8 mouse cellular contexts compared by ENCODE assay signal in the genomic region with DNA sequence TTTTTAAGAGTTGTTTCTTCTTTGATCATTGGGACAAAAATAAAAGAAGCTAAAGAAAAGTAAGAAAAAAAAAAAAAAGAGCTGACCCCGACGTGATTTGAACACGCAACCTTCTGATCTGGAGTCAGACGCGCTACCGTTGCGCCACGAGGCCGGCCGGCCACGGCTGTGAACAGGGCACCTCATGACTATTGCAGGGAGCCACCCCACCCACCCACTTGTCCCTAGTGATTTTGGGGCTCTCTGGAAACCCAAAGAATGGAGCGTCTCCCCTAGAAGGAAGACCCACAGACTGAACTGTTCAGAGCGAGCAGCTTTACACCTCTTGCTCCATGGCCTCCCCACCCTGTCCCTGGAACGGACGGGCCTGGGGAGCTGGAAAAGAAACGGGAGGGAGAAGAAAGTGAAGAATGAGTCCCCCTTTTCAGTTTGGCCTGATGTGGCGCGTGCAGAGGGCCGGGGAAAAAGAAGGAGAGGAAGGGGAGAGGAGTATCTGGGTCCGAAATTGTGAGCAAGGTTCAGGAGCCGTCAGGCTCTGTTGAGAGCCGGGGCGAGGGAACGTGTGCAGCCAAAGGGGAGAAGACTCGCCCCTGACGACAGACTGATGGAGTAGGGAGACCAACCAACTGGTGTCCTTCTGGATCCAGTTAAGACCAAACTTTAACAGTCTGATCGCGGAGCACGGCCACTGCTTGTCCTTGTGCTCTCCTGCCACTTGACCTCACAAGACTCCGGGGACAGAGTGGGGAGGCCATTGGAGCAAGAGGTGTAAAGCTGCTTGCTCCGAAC. TPM values are rescaled to one million over a fixed set of nuclear protein-coding genes. Genes with fewer than 3 reads are reported as not detected.
A peak's percentile ranks its signal among the peaks of the same experiment; 100 is the strongest.
DNase-seq lines count a peak whose midpoint lies in the region; ATAC-seq and TF ChIP-seq lines count a peak whose summit lies in the region.

No protein-coding gene starts in this region.

- H3K9me3 ChIP-seq in MEL (replicated peaks; ENCODE audit: insufficient read depth, low read length), result no peaks in the 10 kb centered on the region
- no peaks in the 10 kb centered on the region for H3K9me3 ChIP-seq in forebrain, embryonic 15.5 days
- no peaks in the 10 kb centered on the region for H3K9me3 ChIP-seq in hindbrain, embryonic 14.5 days (ENCODE audit: control insufficient read depth, low read length)
- no peaks in the 10 kb centered on the region for H3K9me3 ChIP-seq in midbrain, embryonic 10.5 days (replicated peaks)

- ATAC-seq in forebrain, embryonic 15.5 days (replicated peaks), result peak; percentile 20
- 0 out of 2 replicates have a peak, but pooled peaks have one; percentile 24 for ATAC-seq in hindbrain, embryonic 14.5 days (ENCODE audit: low FRiP score)
- ATAC-seq in activated CD4-positive, CD25-positive, alpha-beta regulatory T cell, adult 4 months, result no peak

- peak; percentile 91 for DNase-seq in MEL (ENCODE audit: low read depth, low spot score)
- DNase-seq in cerebellum, adult 18-20 months, result peak; percentile 64 to 82
- peak; percentile 93 for DNase-seq in hindbrain, embryonic 14.5 days (ENCODE audit: low spot score)
- peak; percentile 88 for DNase-seq in left cerebral cortex, postnatal 4 days
- peak; percentile 92 for DNase-seq in midbrain, embryonic 10.5 days (ENCODE audit: low spot score)
- DNase-seq in spleen, adult 12 weeks (ENCODE audit: low spot score), result peak; percentile 58

- 0 out of 6 replicates have a peak, but pooled peaks of 1 of the 3 experiments have one; percentile 9 for TF ChIP-seq CTCF in MEL (IDR thresholded peaks at IDR 0.05 in 2 of 3, conservative IDR thresholded peaks at IDR 0.05 in 1 of 3; ENCODE audit: control insufficient read depth in 1 of 3, insufficient read depth in 1 of 3, low read depth in 2 of 3, low read length in 3 of 3, poor library complexity in 1 of 3, severe bottlenecking in 1 of 3)

- H3K27me3 ChIP-seq in MEL (ENCODE audit: control insufficient read depth in 1 of 2, insufficient read depth in 2 of 2, low read length in 2 of 2), result no peaks in the 10 kb centered on the region
- H3K27me3 ChIP-seq in forebrain, embryonic 15.5 days, result no peaks in the 10 kb centered on the region
- H3K27me3 ChIP-seq in hindbrain, embryonic 14.5 days (ENCODE audit: control insufficient read depth, insufficient read depth, low read length), result no peaks in the 10 kb centered on the region
- peaks cover 16% of the 10 kb centered on the region for H3K27me3 ChIP-seq in midbrain, embryonic 10.5 days (ENCODE audit: low read depth, poor library complexity, severe bottlenecking)

- peak overlapping the region; percentile 44 to 84 for H3K4me3 ChIP-seq in MEL (ENCODE audit: control insufficient read depth in 1 of 2, insufficient read depth in 1 of 2, low read depth in 2 of 2, low read length in 2 of 2)
- peak overlapping the region; percentile 66 for H3K4me3 ChIP-seq in forebrain, embryonic 15.5 days
- peak overlapping the region; percentile 60 for H3K4me3 ChIP-seq in hindbrain, embryonic 14.5 days (replicated peaks; ENCODE audit: low read length)
- peak overlapping the region; percentile 86 for H3K4me3 ChIP-seq in midbrain, embryonic 10.5 days

- peak overlapping the region; percentile 69 for H3K27ac ChIP-seq in MEL (ENCODE audit: control insufficient read depth, low read depth, low read length)
- peak overlapping the region; percentile 81 for H3K27ac ChIP-seq in forebrain, embryonic 15.5 days (replicated peaks)
- peak overlapping the region; percentile 53 for H3K27ac ChIP-seq in hindbrain, embryonic 14.5 days
- peak overlapping the region; percentile 87 for H3K27ac ChIP-seq in midbrain, embryonic 10.5 days (replicated peaks)

- WGBS in forebrain, embryonic 15.5 days, result under 1% methylated on average over 31 of the region's 31 CpGs
- WGBS in hindbrain, embryonic 14.5 days, result under 1% methylated on average over 31 of the region's 31 CpGs
- under 1% methylated on average over 31 of the region's 31 CpGs for WGBS in midbrain, embryonic 10.5 days

- peaks cover 10% of the 10 kb centered on the region; the same call in 1 of the 2 replicates for H3K79me2 ChIP-seq in MEL (ENCODE audit: control insufficient read depth, insufficient read depth, low read length, poor library complexity)

- intact Hi-C loops in left cerebral cortex, postnatal 4 days (cut with DNase I), result loop anchor here (2.0 kb wide), 2 partner anchors 23 to 59 kb away; a partner anchor contains a TSS

- peak overlapping the region; percentile 91 for H3K4me2 ChIP-seq in forebrain, embryonic 15.5 days (replicated peaks)
- peak overlapping the region; percentile 80 for H3K4me2 ChIP-seq in hindbrain, embryonic 14.5 days (replicated peaks)

- peaks cover 0 to 9% of the 10 kb centered on the region in 2 experiments; a peak in 2 of 4 replicates for H3K4me1 ChIP-seq in MEL (ENCODE audit: control insufficient read depth in 1 of 2, insufficient read depth in 2 of 2, low read length in 2 of 2)
- peaks cover 52% of the 10 kb centered on the region for H3K4me1 ChIP-seq in forebrain, embryonic 15.5 days
- peaks cover 28% of the 10 kb centered on the region for H3K4me1 ChIP-seq in hindbrain, embryonic 14.5 days (replicated peaks; ENCODE audit: control insufficient read depth, insufficient read depth, low read length)
- H3K4me1 ChIP-seq in midbrain, embryonic 10.5 days, result peaks cover 55% of the 10 kb centered on the region

- peaks cover 0 to 5% of the 10 kb centered on the region in 2 experiments; a peak in 1 of 4 replicates for H3K36me3 ChIP-seq in MEL (ENCODE audit: control insufficient read depth in 1 of 2, insufficient read depth in 2 of 2, low read length in 2 of 2)
- no peaks in the 10 kb centered on the region for H3K36me3 ChIP-seq in forebrain, embryonic 15.5 days
- no peaks in the 10 kb centered on the region for H3K36me3 ChIP-seq in hindbrain, embryonic 14.5 days (replicated peaks; ENCODE audit: control insufficient read depth, insufficient read depth)
- no peaks in the 10 kb centered on the region for H3K36me3 ChIP-seq in midbrain, embryonic 10.5 days

- no peak for TF ChIP-seq EP300 in MEL (IDR thresholded peaks at IDR 0.05; ENCODE audit: low read depth in 1 of 2, low read length in 2 of 2)

- TF ChIP-seq RAD21 in MEL (IDR thresholded peaks at IDR 0.05; ENCODE audit: low read depth, low read length), result no peak

- peak; percentile 24 to 28; a peak in 1 of 4 replicates for TF ChIP-seq POLR2A in MEL (IDR thresholded peaks at IDR 0.05; ENCODE audit: control insufficient read depth in 1 of 2, insufficient read depth in 1 of 2, low read depth in 1 of 2, low read length in 2 of 2, poor library complexity in 1 of 2)

- peak overlapping the region; percentile 72 for H3K9ac ChIP-seq in MEL (ENCODE audit: control insufficient read depth, low read depth, low read length, poor library complexity, severe bottlenecking)
- H3K9ac ChIP-seq in forebrain, embryonic 15.5 days (replicated peaks), result peak overlapping the region; percentile 54
- H3K9ac ChIP-seq in hindbrain, embryonic 14.5 days, result peak overlapping the region; percentile 59

RNA-seq across cellular contexts. Expression of a gene that starts 4.1 kb away (rescaled TPM):
- 9.2 and 10.2 TPM in 2 replicates for total RNA-seq in MEL (2012; rRNA removed)
- polyA plus RNA-seq in MEL (2012; ENCODE audit: insufficient read depth in 1 of 2, insufficient read length in 2 of 2, low read depth in 1 of 2, low replicate concordance in 2 of 2, missing spikeins in 1 of 2), result 1 to 10 TPM in 1 of 2 experiments, not detected in 1; 9.3 TPM
- polyA plus RNA-seq in forebrain, embryonic 15.5 days (2015; fragmentation: Nextera tagmentation; extraction: Ambion mirVana), result 12.8 and 15.4 TPM in 2 replicates
- polyA plus RNA-seq in hindbrain, embryonic 14.5 days (2014; fragmentation: Nextera tagmentation; extraction: Ambion mirVana), result 18.6 and 24.3 TPM in 2 replicates
- total RNA-seq in left cerebral cortex, postnatal 4 days (2021), result 10 to 100 TPM; 23.8 to 25.2 TPM
- 6.9 and 8.7 TPM in 2 replicates for polyA plus RNA-seq in midbrain, embryonic 10.5 days (2016; fragmentation: Nextera tagmentation; extraction: Ambion mirVana)
- polyA plus RNA-seq in activated CD4-positive, CD25-positive, alpha-beta regulatory T cell, adult 4 months (2017; shearing (Covaris generic)), result 1 to 10 TPM; 2.1 to 2.4 TPM

RNA-seq across cellular contexts. Expression of a gene that starts 7.0 kb away (rescaled TPM):
- 44.8 and 47.0 TPM in 2 replicates for total RNA-seq in MEL (2012; rRNA removed)
- 10 to 100 TPM in 1 of 2 experiments, not detected in 1; 79.5 TPM for polyA plus RNA-seq in MEL (2012; ENCODE audit: insufficient read depth in 1 of 2, insufficient read length in 2 of 2, low read depth in 1 of 2, low replicate concordance in 2 of 2, missing spikeins in 1 of 2)
- 47.6 and 50.5 TPM in 2 replicates for polyA plus RNA-seq in forebrain, embryonic 15.5 days (2015; fragmentation: Nextera tagmentation; extraction: Ambion mirVana)
- polyA plus RNA-seq in hindbrain, embryonic 14.5 days (2014; fragmentation: Nextera tagmentation; extraction: Ambion mirVana), result 40.3 and 40.7 TPM in 2 replicates
- total RNA-seq in left cerebral cortex, postnatal 4 days (2021), result 10 to 100 TPM; 13.9 to 14.8 TPM
- 63.4 and 64.8 TPM in 2 replicates for polyA plus RNA-seq in midbrain, embryonic 10.5 days (2016; fragmentation: Nextera tagmentation; extraction: Ambion mirVana)
- 1 to 10 TPM; 4.4 to 7.1 TPM for polyA plus RNA-seq in activated CD4-positive, CD25-positive, alpha-beta regulatory T cell, adult 4 months (2017; shearing (Covaris generic))

RNA-seq across cellular contexts. Expression of a gene that starts 18.2 kb away (rescaled TPM):
- 120 and 124 TPM in 2 replicates for total RNA-seq in MEL (2012; rRNA removed)
- 100 to 1,000 TPM; 159 to 170 TPM for polyA plus RNA-seq in MEL (2012; ENCODE audit: insufficient read depth in 1 of 2, insufficient read length in 2 of 2, low read depth in 1 of 2, low replicate concordance in 2 of 2, missing spikeins in 1 of 2)
- 68.3 and 81.8 TPM in 2 replicates for polyA plus RNA-seq in forebrain, embryonic 15.5 days (2015; fragmentation: Nextera tagmentation; extraction: Ambion mirVana)
- 17.0 and 22.0 TPM in 2 replicates for polyA plus RNA-seq in hindbrain, embryonic 14.5 days (2014; fragmentation: Nextera tagmentation; extraction: Ambion mirVana)
- 1 to 10 TPM; 8.2 to 10.0 TPM for total RNA-seq in left cerebral cortex, postnatal 4 days (2021)
- polyA plus RNA-seq in midbrain, embryonic 10.5 days (2016; fragmentation: Nextera tagmentation; extraction: Ambion mirVana), result 218 and 239 TPM in 2 replicates
- 10 to 100 TPM; 24.3 to 33.5 TPM for polyA plus RNA-seq in activated CD4-positive, CD25-positive, alpha-beta regulatory T cell, adult 4 months (2017; shearing (Covaris generic))

RNA-seq across cellular contexts. Expression of a gene that starts 24.7 kb away (rescaled TPM):
- 3.3 and 4.2 TPM in 2 replicates for total RNA-seq in MEL (2012; rRNA removed)
- 10 to 100 TPM in 1 of 2 experiments, not detected in 1; 28.9 TPM for polyA plus RNA-seq in MEL (2012; ENCODE audit: insufficient read depth in 1 of 2, insufficient read length in 2 of 2, low read depth in 1 of 2, low replicate concordance in 2 of 2, missing spikeins in 1 of 2)
- 179 and 188 TPM in 2 replicates for polyA plus RNA-seq in forebrain, embryonic 15.5 days (2015; fragmentation: Nextera tagmentation; extraction: Ambion mirVana)
- 324 and 368 TPM in 2 replicates for polyA plus RNA-seq in hindbrain, embryonic 14.5 days (2014; fragmentation: Nextera tagmentation; extraction: Ambion mirVana)
- total RNA-seq in left cerebral cortex, postnatal 4 days (2021), result 100 to 1,000 TPM; 579 to 594 TPM
- 63.1 and 90.1 TPM in 2 replicates for polyA plus RNA-seq in midbrain, embryonic 10.5 days (2016; fragmentation: Nextera tagmentation; extraction: Ambion mirVana)
- 10 to 100 TPM; 27.6 to 27.9 TPM for polyA plus RNA-seq in activated CD4-positive, CD25-positive, alpha-beta regulatory T cell, adult 4 months (2017; shearing (Covaris generic))

RNA-seq across cellular contexts. Expression of a gene that starts 31.4 kb away (rescaled TPM):
- total RNA-seq in MEL (2012; rRNA removed), result 4.5 and 5.6 TPM in 2 replicates
- polyA plus RNA-seq in MEL (2012; ENCODE audit: insufficient read depth in 1 of 2, insufficient read length in 2 of 2, low read depth in 1 of 2, low replicate concordance in 2 of 2, missing spikeins in 1 of 2), result 10 to 100 TPM in 1 of 2 experiments, not detected in 1; 34.9 TPM
- 7.6 and 8.2 TPM in 2 replicates for polyA plus RNA-seq in forebrain, embryonic 15.5 days (2015; fragmentation: Nextera tagmentation; extraction: Ambion mirVana)
- 9.6 and 10.1 TPM in 2 replicates for polyA plus RNA-seq in hindbrain, embryonic 14.5 days (2014; fragmentation: Nextera tagmentation; extraction: Ambion mirVana)
- 10 to 100 TPM; 52.8 to 58.0 TPM for total RNA-seq in left cerebral cortex, postnatal 4 days (2021)
- polyA plus RNA-seq in midbrain, embryonic 10.5 days (2016; fragmentation: Nextera tagmentation; extraction: Ambion mirVana), result 6.8 and 7.6 TPM in 2 replicates
- polyA plus RNA-seq in activated CD4-positive, CD25-positive, alpha-beta regulatory T cell, adult 4 months (2017; shearing (Covaris generic)), result 1 to 10 TPM; 4.5 to 6.7 TPM
